Mouse (Mus musculus) C2C12 (cell line): Measurements from ENCODE around the gene Dop1b. TPM values are rescaled to one million over a fixed set of nuclear protein-coding genes. Genes with fewer than 3 reads are reported as not detected.

Experiments used
- H3K27me3 ChIP-seq: one replicate; pipeline ENCODE4 v1.6.1; 2011; ENCODE audit not compliant: control insufficient read depth, insufficient read depth, insufficient read length
- H3K36me3 ChIP-seq: one replicate; pipeline ENCODE4 v1.6.1; 2011; ENCODE audit not compliant: control insufficient read depth, insufficient read depth
- H3K4me3 ChIP-seq: one replicate; pipeline ENCODE4 v1.5.1; 2011; ENCODE audit warnings: mild to moderate bottlenecking, control low read depth; ENCODE audit not compliant: poor library complexity, insufficient read depth, severe bottlenecking
- H3K79me2 ChIP-seq: one replicate; pipeline ENCODE4 v1.6.1; 2011; ENCODE audit not compliant: control insufficient read depth, insufficient read depth
- H3K79me3 ChIP-seq: one replicate; pipeline ENCODE4 v1.6.1; 2011; ENCODE audit warnings: low read depth, control low read depth
- H3ac ChIP-seq: one replicate; pipeline ENCODE3; 2011; ENCODE audit warnings: low read depth; ENCODE audit not compliant: control insufficient read depth, insufficient read length
- CEBPB ChIP-seq: IDR thresholded peaks from one replicate; pipeline ENCODE4 v1.6.1; 2011; ENCODE audit warnings: low read depth, mild to moderate bottlenecking, control low read depth, moderate library complexity
- CTCF ChIP-seq: IDR thresholded peaks from one replicate; pipeline ENCODE4 v1.5.1; 2011; ENCODE audit not compliant: control insufficient read depth, insufficient read depth, insufficient read length
- FOSL1 ChIP-seq: IDR thresholded peaks from one replicate; pipeline ENCODE4 v1.8.0; 2011; ENCODE audit warnings: mild to moderate bottlenecking, low read length; ENCODE audit not compliant: poor library complexity, insufficient read depth, severe bottlenecking
- MAX ChIP-seq: IDR thresholded peaks from one replicate; pipeline ENCODE4 v1.6.1; 2011; ENCODE audit warnings: mild to moderate bottlenecking, control low read depth
- MYOD1 ChIP-seq: IDR thresholded peaks from one replicate; pipeline ENCODE4 v1.6.1; 2011; ENCODE audit warnings: low read depth; ENCODE audit not compliant: control insufficient read depth, insufficient read length
- MYOG ChIP-seq: IDR thresholded peaks from one replicate; pipeline ENCODE4 v1.6.1; 2011; ENCODE audit not compliant: control insufficient read depth, insufficient read length; ENCODE audit errors: extremely low read depth
- USF1 ChIP-seq: IDR thresholded peaks from one replicate; pipeline ENCODE4 v1.6.1; 2011; ENCODE audit warnings: low read depth, mild to moderate bottlenecking, control low read depth, moderate library complexity
- polyA plus RNA-seq: library from polyadenylated mRNA; unstranded; fragments of >200 nt; fragmentation: generic; extraction: Trizol; gene quantifications from one replicate; pipeline ENCODE4 v1.2.1, GENCODE M21; 2012; ENCODE audit warnings: missing spikeins

Gene Dop1b
- polyA plus RNA-seq, 1 experiment: 3.1 TPM

- H3K4me3 ChIP-seq: no peak overlapping the region
These were observed 95.5 kb downstream of the Dop1b start for GRCm38 (mm10) chr16:93807167-93807566.

GRCm38 (mm10) chr16:93807961-93808554 is 96.4 kb downstream of the Dop1b start:
- Histone ChIP-seq H3K27me3 (no peaks in the 10 kb centered on the region), H3K36me3 (no peaks in the 10 kb centered on the region), H3K4me3 (no peak overlapping the region), H3ac (no peak overlapping the region), H3K79me2 (no peaks in the 10 kb centered on the region), H3K79me3 (no peaks in the 10 kb centered on the region)
- TF ChIP-seq USF1: peak; percentile 71
- no peak for TF ChIP-seq MAX
- TF ChIP-seq MYOD1: peak; percentile 63

More at GRCm38 (mm10) chr16:93807167-93807566, 95.5 kb downstream of the Dop1b start:
- Histone ChIP-seq H3K79me2 (no peaks in the 10 kb centered on the region), H3K79me3 (no peaks in the 10 kb centered on the region), H3ac (no peak overlapping the region), H3K36me3 (no peaks in the 10 kb centered on the region), H3K27me3 (no peaks in the 10 kb centered on the region)
- TF ChIP-seq CTCF: no peak
- TF ChIP-seq MYOD1: no peak
- no peak for TF ChIP-seq USF1
- TF ChIP-seq MAX: no peak
- no peak for TF ChIP-seq FOSL1
- no peak for TF ChIP-seq CEBPB
- TF ChIP-seq MYOG: no peak

- Histone ChIP-seq H3K27me3 (no peaks in the 10 kb centered on the region), H3K4me3 (no peak overlapping the region), H3K79me2 (no peaks in the 10 kb centered on the region), H3K79me3 (no peaks in the 10 kb centered on the region), H3ac (no peak overlapping the region), H3K36me3 (no peaks in the 10 kb centered on the region)
- TF ChIP-seq MAX (no peak), CEBPB (no peak), MYOG (no peak), CTCF (no peak), USF1 (no peak), FOSL1 (no peak), MYOD1 (no peak)
These were observed 104.4 kb downstream of the Dop1b start for GRCm38 (mm10) chr16:93815856-93816736.

DNA sequence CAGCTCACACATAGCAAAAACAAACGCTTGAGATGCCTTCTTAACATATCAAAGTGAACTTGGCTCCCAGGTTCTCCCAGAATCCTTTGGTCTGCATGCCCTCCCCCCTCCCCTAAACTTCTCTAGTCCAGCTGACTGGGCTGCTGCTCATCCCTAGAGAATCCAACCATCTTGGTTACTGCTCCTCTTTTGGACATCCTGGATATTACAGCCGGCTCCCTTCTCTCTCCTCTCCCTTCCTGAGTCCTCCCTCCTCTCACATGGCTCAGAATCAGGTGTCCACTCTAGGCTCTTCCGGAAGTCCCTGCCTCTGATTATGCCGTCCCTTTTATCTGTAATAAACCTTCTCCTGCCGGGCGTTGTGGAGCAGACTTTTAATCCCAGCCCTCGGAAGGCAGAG is 105.2 kb downstream of the Dop1b start:
- TF ChIP-seq FOSL1 (no peak), USF1 (no peak), CEBPB (no peak), MAX (no peak), MYOD1 (no peak), MYOG (no peak), CTCF (no peak)
- no peak overlapping the region for H3ac ChIP-seq
- no peaks in the 10 kb centered on the region for H3K79me3 ChIP-seq
- H3K4me3 ChIP-seq: no peak overlapping the region
- H3K79me2 ChIP-seq: no peaks in the 10 kb centered on the region
- no peaks in the 10 kb centered on the region for H3K36me3 ChIP-seq
- no peaks in the 10 kb centered on the region for H3K27me3 ChIP-seq

GRCm38 (mm10) chr16:93817371-93817770 is 105.7 kb downstream of the Dop1b start:
- no peaks in the 10 kb centered on the region for H3K36me3 ChIP-seq
- H3K79me2 ChIP-seq: no peaks in the 10 kb centered on the region
- TF ChIP-seq CEBPB (no peak), MAX (no peak), USF1 (no peak), FOSL1 (no peak), CTCF (no peak), MYOD1 (no peak), MYOG (no peak)
- no peak overlapping the region for H3K4me3 ChIP-seq
- H3K79me3 ChIP-seq: no peaks in the 10 kb centered on the region
- H3ac ChIP-seq: no peak overlapping the region
- H3K27me3 ChIP-seq: no peaks in the 10 kb centered on the region
